Mouse (Mus musculus) ES-E14 (cell line): ENCODE results near the gene 9530077C05Rik. TPM values are rescaled to one million over a fixed set of nuclear protein-coding genes. Genes with fewer than 3 reads are reported as not detected.

Experiments
- DNase-seq: peaks from one replicate; pipeline ENCODE4 v3.0.0-alpha.2; 2013; ENCODE audit warnings: low read depth, low spot score
- H3K27ac ChIP-seq: 2 replicates; pipeline ENCODE4 v1.5.1; 2012; ENCODE audit warnings: low read depth, mild to moderate bottlenecking, low read length, moderate library complexity, mixed read lengths; ENCODE audit not compliant: poor library complexity, insufficient read depth, severe bottlenecking
- H3K36me3 ChIP-seq: 2 replicates; pipeline ENCODE4 v1.6.1; 2012; ENCODE audit warnings: mild to moderate bottlenecking, low read length, moderate library complexity, mixed read lengths; ENCODE audit not compliant: control insufficient read depth, poor library complexity, insufficient read depth, severe bottlenecking
- H3K4me1 ChIP-seq, 2 experiments: fragments of 150-350 bp in 1 of 2; sonication (generic) in 1 of 2; 2 replicates each; pipeline ENCODE4 v1.6.1; 2012; ENCODE audit warnings: low read length in 2 of 2, mild to moderate bottlenecking in 1 of 2, mixed read lengths in 1 of 2; ENCODE audit not compliant: control insufficient read depth in 2 of 2, insufficient read depth in 2 of 2, poor library complexity in 1 of 2
- H3K4me3 ChIP-seq, 2 experiments: fragments of 150-350 bp in 1 of 2; sonication (generic) in 1 of 2; 2 replicates each; pipeline ENCODE4 v1.5.1; 2012; ENCODE audit warnings: low read length in 2 of 2, low read depth in 1 of 2, mild to moderate bottlenecking in 1 of 2, mixed read lengths in 1 of 2; ENCODE audit not compliant: insufficient read depth in 1 of 2, poor library complexity in 1 of 2, severe bottlenecking in 1 of 2
- H3K9ac ChIP-seq: 2 replicates; pipeline ENCODE4 v1.6.1; 2012; ENCODE audit warnings: low read depth, mild to moderate bottlenecking, low read length, mixed read lengths; ENCODE audit not compliant: poor library complexity, insufficient read depth, severe bottlenecking
- H3K9me3 ChIP-seq: fragments of 150-350 bp; sonication (generic); 2 replicates; pipeline ENCODE4 v1.6.1; 2012; ENCODE audit warnings: low read depth, mild to moderate bottlenecking, low read length; ENCODE audit not compliant: control insufficient read depth, insufficient read depth
- CHD2 ChIP-seq: IDR thresholded peaks from 2 replicates; pipeline ENCODE4 v1.6.1; 2014; ENCODE audit warnings: mild to moderate bottlenecking, low read depth, low read length, inconsistent platforms
- HCFC1 ChIP-seq: IDR thresholded peaks from 2 replicates; pipeline ENCODE4 v1.6.1; 2012; ENCODE audit warnings: low read length, inconsistent platforms, borderline replicate concordance; ENCODE audit not compliant: insufficient read depth
- MAFK ChIP-seq: IDR thresholded peaks from 2 replicates; pipeline ENCODE4 v1.6.1; 2014; ENCODE audit warnings: mild to moderate bottlenecking, low read depth, low read length, inconsistent platforms; ENCODE audit not compliant: insufficient read depth
- ZC3H11A ChIP-seq: IDR thresholded peaks from 2 replicates; pipeline ENCODE4 v1.6.1; 2012; ENCODE audit warnings: low read depth, mild to moderate bottlenecking, inconsistent platforms, low read length, borderline replicate concordance
- ZNF384 ChIP-seq: IDR thresholded peaks from 2 replicates; pipeline ENCODE4 v1.6.1; 2012; ENCODE audit warnings: low read depth, low read length, inconsistent platforms
- in situ Hi-C, 2 experiments: fragments of 600-800 bp; cut with MboI; formaldehyde crosslinking; loops; one replicate each; pipeline ENCODE4 v1.15.1; 2025; ENCODE audit warnings: low sequenced_read_pairs in 2 of 2, inconsistent platforms in 1 of 2; ENCODE audit not compliant: unreplicated experiment in 2 of 2
- total RNA-seq: library from RNA; depleted of rRNA; stranded (reverse); fragments of 300-350 nt; gene quantifications from 2 replicates; pipeline ENCODE4 v1.2.3, GENCODE M21; 2012

9530077C05Rik gene
- total RNA-seq, 1 experiment: 2.2 TPM

DNA sequence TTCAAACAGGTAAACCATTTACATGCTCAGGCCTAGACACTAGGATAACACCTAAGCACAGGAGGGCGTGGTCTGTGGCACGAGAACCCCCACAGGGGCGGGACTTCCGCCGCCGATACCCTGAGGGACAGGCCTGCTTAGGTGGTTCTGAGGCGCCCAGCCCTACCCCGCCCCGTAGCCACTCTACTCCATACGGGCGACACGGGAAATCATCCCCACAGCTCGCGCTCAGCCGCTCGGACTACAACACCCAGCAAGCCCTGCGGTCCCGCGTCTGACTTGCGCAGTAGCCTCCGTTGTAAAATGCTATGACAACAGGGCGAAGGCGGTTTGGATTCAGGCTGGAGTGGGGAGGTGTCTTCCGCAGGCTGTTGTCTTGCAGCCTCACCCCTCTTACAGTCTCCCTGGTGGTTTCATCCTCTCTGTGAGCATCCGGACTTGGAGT is 64.1 kb downstream of the 9530077C05Rik start, which contains the start of gene Bbs9:
TSS of gene Bbs9 (plus strand) at position 292 of the 445 bp plus-strand sequence.
- in situ Hi-C loops: no loop called here
- peak within 1 kb of the TSS; percentile 62 for H3K9ac ChIP-seq
- TF ChIP-seq HCFC1: peak; percentile 95
- no peak for TF ChIP-seq MAFK
- no peak for TF ChIP-seq ZNF384
- no peak for TF ChIP-seq CHD2
- peak within 1 kb of the TSS; percentile 66 to 79 for H3K4me3 ChIP-seq
- H3K4me1 ChIP-seq: peaks cover 0 to 5% of the 10 kb centered on the region in 2 experiments; a peak in 1 of 4 replicates
- no peaks in the 10 kb centered on the region for H3K36me3 ChIP-seq
- peak; percentile 95 for DNase-seq
- no peaks in the 10 kb centered on the region for H3K9me3 ChIP-seq
- H3K27ac ChIP-seq: no peak within 1 kb of the TSS

DNA sequence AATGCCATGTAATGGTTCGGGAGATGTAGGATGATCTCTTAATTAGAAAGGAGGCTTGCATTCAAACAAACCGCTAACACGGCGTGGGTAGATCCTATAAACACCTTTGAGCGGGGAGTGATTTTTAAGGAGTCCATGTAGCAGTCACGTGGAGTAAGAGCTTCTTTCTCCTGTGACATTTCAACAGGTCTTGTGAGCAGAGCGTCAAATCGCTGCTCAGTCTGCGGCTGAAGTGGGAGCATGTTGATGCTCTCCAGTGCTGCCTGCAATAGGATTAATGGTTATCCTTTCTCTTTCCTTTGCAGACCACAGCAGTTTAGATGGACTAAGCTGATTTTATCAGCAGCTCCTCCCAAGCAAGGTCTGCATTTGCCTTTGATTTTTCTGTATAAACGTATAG is 65.0 kb downstream of the 9530077C05Rik start:
- DNase-seq: no peak
- H3K9me3 ChIP-seq: no peaks in the 10 kb centered on the region
- H3K9ac ChIP-seq: peak overlapping the region; percentile 62

DNA sequence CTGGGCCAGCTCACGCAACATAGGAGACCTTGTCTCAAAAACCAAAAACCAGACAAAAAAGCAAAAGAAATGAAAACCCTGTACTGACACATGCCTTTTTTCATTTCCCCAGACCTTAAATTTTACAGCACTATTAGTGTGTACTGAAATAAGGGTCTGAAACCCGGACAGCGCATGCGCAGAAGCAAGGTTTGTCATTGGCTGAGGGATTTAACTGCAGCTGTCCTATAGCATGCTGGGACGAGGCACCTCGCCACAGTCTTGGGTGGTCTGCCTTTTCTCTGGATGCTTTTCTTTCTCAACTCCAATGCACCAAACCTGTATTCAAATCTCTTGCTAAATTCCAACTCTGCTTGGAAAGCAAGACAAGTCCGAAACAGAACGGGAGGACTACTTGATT is 67.6 kb downstream of the 9530077C05Rik start:
- no peaks in the 10 kb centered on the region for H3K36me3 ChIP-seq
- TF ChIP-seq CHD2: no peak
- no peak for TF ChIP-seq HCFC1
- no peak for TF ChIP-seq MAFK
- TF ChIP-seq ZC3H11A: no peak
- no peak for TF ChIP-seq ZNF384

More for the DNA sequence above, 65.0 kb downstream of the 9530077C05Rik start:
- Histone ChIP-seq H3K4me1 (peaks cover 0 to 5% of the 10 kb centered on the region in 2 experiments; a peak in 1 of 4 replicates), H3K36me3 (no peaks in the 10 kb centered on the region), H3K27ac (no peak overlapping the region), H3K4me3 (peak overlapping the region; percentile 66 to 79)
- TF ChIP-seq MAFK: no peak
- no peak for TF ChIP-seq ZC3H11A
- no peak for TF ChIP-seq ZNF384
- TF ChIP-seq CHD2: no peak
- no peak for TF ChIP-seq HCFC1
- in situ Hi-C loops: no loop called here

DNA sequence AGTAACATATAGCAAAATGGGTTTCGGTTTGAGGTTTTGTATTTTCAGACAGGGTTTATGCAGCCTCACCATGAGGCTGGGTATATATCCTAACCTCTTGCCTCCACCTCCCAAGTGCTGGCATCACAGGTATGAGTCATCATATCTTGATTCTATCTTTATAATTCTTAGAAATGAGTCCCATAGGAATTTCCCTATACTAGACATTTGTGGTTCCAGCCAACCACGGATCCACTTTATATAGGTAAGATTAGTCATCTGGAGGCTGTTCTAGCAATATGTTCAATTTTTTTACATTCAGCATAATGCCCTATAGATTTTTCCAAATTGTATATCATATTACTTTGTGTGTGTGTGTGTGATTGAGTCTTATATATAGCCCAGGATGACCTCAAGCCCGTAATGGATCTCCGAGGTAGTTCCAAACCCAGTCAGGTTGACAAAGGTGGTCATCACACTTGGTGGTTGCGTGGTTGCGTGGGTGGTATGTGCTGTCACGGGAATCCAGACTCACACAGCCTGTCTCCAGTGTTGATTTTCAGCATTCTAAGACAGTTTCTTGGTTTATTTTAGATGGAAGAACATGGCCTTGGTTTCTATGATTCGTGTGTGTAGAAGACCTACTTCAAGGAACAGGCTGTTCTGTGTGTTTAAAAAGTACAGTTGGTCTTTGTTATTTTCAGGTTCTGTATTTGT is 72.7 kb downstream of the 9530077C05Rik start:
- DNase-seq: no peak
- H3K36me3 ChIP-seq: no peaks in the 10 kb centered on the region
- TF ChIP-seq MAFK (no peak), HCFC1 (no peak), ZNF384 (no peak), ZC3H11A (no peak), CHD2 (no peak)
- no peak overlapping the region for H3K9ac ChIP-seq
- H3K4me3 ChIP-seq: no peak overlapping the region
- no peaks in the 10 kb centered on the region for H3K9me3 ChIP-seq
- in situ Hi-C loops: no loop called here
- peaks cover 0 to 5% of the 10 kb centered on the region in 2 experiments; a peak in 1 of 4 replicates for H3K4me1 ChIP-seq
- no peak overlapping the region for H3K27ac ChIP-seq

More for the DNA sequence above, 67.6 kb downstream of the 9530077C05Rik start:
- no peaks in the 10 kb centered on the region for H3K9me3 ChIP-seq
- no peak overlapping the region for H3K27ac ChIP-seq
- in situ Hi-C loops: no loop called here
- DNase-seq: no peak
- peaks cover 0 to 5% of the 10 kb centered on the region in 2 experiments; a peak in 1 of 4 replicates for H3K4me1 ChIP-seq
- peak overlapping the region; percentile 28; the same call in 1 of the 2 replicates for H3K9ac ChIP-seq
- peak overlapping the region in 1 of 2 experiments; percentile 70; a peak in 3 of 4 replicates for H3K4me3 ChIP-seq
